Comparison of ENCODE assay signal across 8 mouse cellular contexts in the genomic region with DNA sequence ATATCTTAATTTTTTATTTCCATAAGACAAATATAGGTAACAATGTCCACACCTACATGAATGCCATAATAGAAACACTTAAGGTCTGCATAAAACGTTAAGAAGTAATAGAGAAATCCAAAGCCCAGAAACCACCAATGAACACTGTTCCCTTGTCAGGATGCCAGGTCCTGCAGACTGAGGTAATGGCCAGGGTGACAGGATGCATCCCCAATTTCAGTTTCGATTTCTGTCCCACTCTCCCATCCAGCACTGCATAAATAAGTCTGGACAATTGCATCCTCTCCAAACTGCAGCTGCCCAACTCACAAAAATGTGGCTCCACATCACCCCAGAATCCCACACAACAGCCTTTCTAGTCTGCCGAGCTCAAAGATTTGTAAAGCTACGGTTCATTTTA. TPM values are rescaled to one million over a fixed set of nuclear protein-coding genes. Genes with fewer than 3 reads are reported as not detected.
DNase-seq lines count a peak whose midpoint lies in the region; ATAC-seq and TF ChIP-seq lines count a peak whose summit lies in the region.

No protein-coding gene starts in this region.

- WGBS in limb, embryonic 12.5 days: 84% methylated on average over 4 of the region's 4 CpGs
- 84% methylated on average over 4 of the region's 4 CpGs for WGBS in limb, embryonic 10.5 days
- WGBS in heart, embryonic 11.5 days (ENCODE audit: insufficient replicate concordance): 71% methylated on average over 4 of the region's 4 CpGs

- H3K9me3 ChIP-seq in limb, embryonic 12.5 days: no peaks in the 10 kb centered on the region
- no peaks in the 10 kb centered on the region for H3K9me3 ChIP-seq in limb, embryonic 10.5 days (replicated peaks)
- no peaks in the 10 kb centered on the region for H3K9me3 ChIP-seq in heart, embryonic 11.5 days (replicated peaks; ENCODE audit: control insufficient read depth, low read length)

- peaks cover 50% of the 10 kb centered on the region for H3K79me2 ChIP-seq in myocyte (ENCODE audit: control insufficient read depth, insufficient read depth)

- H3K9ac ChIP-seq in limb, embryonic 12.5 days (replicated peaks): no peak overlapping the region
- no peak overlapping the region for H3K9ac ChIP-seq in heart, embryonic 11.5 days (ENCODE audit: low read depth, low read length)

- no peak for DNase-seq in limb, embryonic 10.5 days (ENCODE audit: low spot score)
- peak; percentile 51 to 58 for DNase-seq in kidney, postnatal 36 days
- no peak for DNase-seq in cerebellum, adult 9-10 months
- DNase-seq in ovary, postnatal 10 days (ENCODE audit: low spot score): no peak

- H3K4me3 ChIP-seq in limb, embryonic 12.5 days (replicated peaks): no peak overlapping the region
- H3K4me3 ChIP-seq in limb, embryonic 10.5 days: no peak overlapping the region
- peak overlapping the region; percentile 2 for H3K4me3 ChIP-seq in heart, embryonic 11.5 days (ENCODE audit: low read depth, low read length)
- no peak overlapping the region for H3K4me3 ChIP-seq in myocyte

- no peak for ATAC-seq in limb, embryonic 12.5 days (ENCODE audit: insufficient number of reproducible peaks, insufficient read depth, low FRiP score, low TSS enrichment, low read depth)
- ATAC-seq in heart, embryonic 11.5 days (replicated peaks; ENCODE audit: insufficient number of reproducible peaks, low FRiP score, low TSS enrichment): no peak
- ATAC-seq in megakaryocyte-erythroid progenitor cell, adult 5-6 weeks (replicated peaks; ENCODE audit: low FRiP score, low TSS enrichment, poor library complexity, severe bottlenecking): no peak

- no peak for TF ChIP-seq POLR2A in myocyte (IDR thresholded peaks at IDR 0.05; ENCODE audit: insufficient read length, low read depth)

- no peaks in the 10 kb centered on the region for H3K27me3 ChIP-seq in limb, embryonic 12.5 days
- H3K27me3 ChIP-seq in limb, embryonic 10.5 days (ENCODE audit: low read depth, poor library complexity, severe bottlenecking): no peaks in the 10 kb centered on the region
- no peaks in the 10 kb centered on the region for H3K27me3 ChIP-seq in heart, embryonic 11.5 days (ENCODE audit: control insufficient read depth, insufficient read depth, low read length)
- H3K27me3 ChIP-seq in myocyte (ENCODE audit: control insufficient read depth, insufficient read depth, insufficient read length): no peaks in the 10 kb centered on the region

- H3K4me1 ChIP-seq in limb, embryonic 12.5 days (replicated peaks): peaks cover 36% of the 10 kb centered on the region
- peaks cover 29% of the 10 kb centered on the region; the same call in 1 of the 2 replicates for H3K4me1 ChIP-seq in limb, embryonic 10.5 days
- H3K4me1 ChIP-seq in heart, embryonic 11.5 days (ENCODE audit: control insufficient read depth, insufficient read depth, low read length): peaks cover 14% of the 10 kb centered on the region; the same call in 1 of the 2 replicates

- no peak overlapping the region for H3K27ac ChIP-seq in limb, embryonic 12.5 days
- H3K27ac ChIP-seq in limb, embryonic 10.5 days: no peak overlapping the region
- no peak overlapping the region for H3K27ac ChIP-seq in heart, embryonic 11.5 days (ENCODE audit: low read depth, low read length)

- H3K4me2 ChIP-seq in limb, embryonic 12.5 days: peak overlapping the region; percentile 24; the same call in 1 of the 2 replicates
- H3K4me2 ChIP-seq in heart, embryonic 11.5 days: peak overlapping the region; percentile 73
- H3K4me2 ChIP-seq in myocyte (ENCODE audit: low read depth): peak overlapping the region; percentile 78

- peaks cover 46% of the 10 kb centered on the region for H3K36me3 ChIP-seq in limb, embryonic 12.5 days
- H3K36me3 ChIP-seq in limb, embryonic 10.5 days: peaks cover 57% of the 10 kb centered on the region
- peaks cover 3% of the 10 kb centered on the region; the same call in 1 of the 2 replicates for H3K36me3 ChIP-seq in heart, embryonic 11.5 days (ENCODE audit: control insufficient read depth, insufficient read depth, low read length)
- H3K36me3 ChIP-seq in myocyte (ENCODE audit: control insufficient read depth, insufficient read depth): peaks cover 17% of the 10 kb centered on the region

- H3ac ChIP-seq in myocyte (ENCODE audit: control insufficient read depth, insufficient read length): no peak overlapping the region

TF ChIP-seq in myocyte, 11 proteins besides CTCF, POLR2A, EP300 and RAD21:
- TF ChIP-seq MAX (IDR thresholded peaks at IDR 0.05; ENCODE audit: low read depth): no peak
- no peak for TF ChIP-seq E2F4 (IDR thresholded peaks at IDR 0.05; ENCODE audit: insufficient read depth)

RNA-seq across cellular contexts. Expression of a gene that starts 2.8 kb away (rescaled TPM):
- polyA plus RNA-seq in limb, embryonic 12.5 days (2016; fragmentation: Nextera tagmentation; extraction: Ambion mirVana): 56.0 and 56.5 TPM in 2 replicates
- polyA plus RNA-seq in limb, embryonic 10.5 days (2016; fragmentation: Nextera tagmentation; extraction: Ambion mirVana): 34.6 and 47.5 TPM in 2 replicates
- polyA plus RNA-seq in heart, embryonic 11.5 days (2014; fragmentation: Nextera tagmentation; extraction: Ambion mirVana): 40.1 and 45.1 TPM in 2 replicates
- 17.8 TPM for polyA plus RNA-seq in myocyte (2012; fragmentation: generic; extraction: Trizol)
- 169 and 191 TPM in 2 replicates for total RNA-seq in megakaryocyte-erythroid progenitor cell, adult 5-6 weeks (2014; fragmentation: Nextera tagmentation)
- total RNA-seq in megakaryocyte-erythroid progenitor cell, adult 5-6 weeks (2017): 249 and 329 TPM in 2 replicates

RNA-seq across cellular contexts. Expression of a gene that starts 38.1 kb away (rescaled TPM):
- polyA plus RNA-seq in limb, embryonic 12.5 days (2016; fragmentation: Nextera tagmentation; extraction: Ambion mirVana): not detected in 2 replicates
- polyA plus RNA-seq in limb, embryonic 10.5 days (2016; fragmentation: Nextera tagmentation; extraction: Ambion mirVana): not detected in 2 replicates
- polyA plus RNA-seq in heart, embryonic 11.5 days (2014; fragmentation: Nextera tagmentation; extraction: Ambion mirVana): not detected in 2 replicates
- not detected for polyA plus RNA-seq in myocyte (2012; fragmentation: generic; extraction: Trizol)
- total RNA-seq in megakaryocyte-erythroid progenitor cell, adult 5-6 weeks (2014; fragmentation: Nextera tagmentation): not detected in 2 replicates
- not detected in 2 replicates for total RNA-seq in megakaryocyte-erythroid progenitor cell, adult 5-6 weeks (2017)

RNA-seq across cellular contexts. Expression of a gene that starts 50.5 kb away (rescaled TPM):
- 97.7 and 98.3 TPM in 2 replicates for polyA plus RNA-seq in limb, embryonic 12.5 days (2016; fragmentation: Nextera tagmentation; extraction: Ambion mirVana)
- 90.5 and 95.7 TPM in 2 replicates for polyA plus RNA-seq in limb, embryonic 10.5 days (2016; fragmentation: Nextera tagmentation; extraction: Ambion mirVana)
- polyA plus RNA-seq in heart, embryonic 11.5 days (2014; fragmentation: Nextera tagmentation; extraction: Ambion mirVana): 168 and 171 TPM in 2 replicates
- 58.8 TPM for polyA plus RNA-seq in myocyte (2012; fragmentation: generic; extraction: Trizol)
- total RNA-seq in megakaryocyte-erythroid progenitor cell, adult 5-6 weeks (2014; fragmentation: Nextera tagmentation): 160 and 164 TPM in 2 replicates
- total RNA-seq in megakaryocyte-erythroid progenitor cell, adult 5-6 weeks (2017): 73.3 and 92.6 TPM in 2 replicates

Comparison
In these comparisons a context has a peak if more than half of its experiments do, and no peak if none do; other contexts are left out.
1. H3K4me2 ChIP-seq: peak in every context shown above with its lines; median percentile 78 in myocyte; 73 in heart, embryonic 11.5 days; 24 in limb, embryonic 12.5 days.
2. DNase-seq: peak in kidney, postnatal 36 days (2 of 2); none in limb, embryonic 10.5 days (single experiment), cerebellum, adult 9-10 months (single experiment) and ovary, postnatal 10 days (single experiment).